Mouse (Mus musculus) adrenal gland, postnatal 0 days (tissue): ENCODE results near the gene Acox1. TPM values are rescaled to one million over a fixed set of nuclear protein-coding genes. Genes with fewer than 3 reads are reported as not detected.

ENCODE experiments used
- polyA plus RNA-seq: library from polyadenylated mRNA; unstranded; fragments of >200 nt; fragmentation: Nextera tagmentation; extraction: Ambion mirVana; gene quantifications from 2 replicates; pipeline ENCODE4 v1.2.1, GENCODE M21; 2015

Gene Acox1
- polyA plus RNA-seq = 37.2 and 49.8 TPM in 2 replicates

GRCm38 (mm10) chr11:116198639-116199531, at the start of gene Acox1, which contains the start of gene Ten1:
Gene Acox1 (minus strand): TSS chr11:116199045.
Gene Ten1 (plus strand): TSS chr11:116198855.

DNA sequence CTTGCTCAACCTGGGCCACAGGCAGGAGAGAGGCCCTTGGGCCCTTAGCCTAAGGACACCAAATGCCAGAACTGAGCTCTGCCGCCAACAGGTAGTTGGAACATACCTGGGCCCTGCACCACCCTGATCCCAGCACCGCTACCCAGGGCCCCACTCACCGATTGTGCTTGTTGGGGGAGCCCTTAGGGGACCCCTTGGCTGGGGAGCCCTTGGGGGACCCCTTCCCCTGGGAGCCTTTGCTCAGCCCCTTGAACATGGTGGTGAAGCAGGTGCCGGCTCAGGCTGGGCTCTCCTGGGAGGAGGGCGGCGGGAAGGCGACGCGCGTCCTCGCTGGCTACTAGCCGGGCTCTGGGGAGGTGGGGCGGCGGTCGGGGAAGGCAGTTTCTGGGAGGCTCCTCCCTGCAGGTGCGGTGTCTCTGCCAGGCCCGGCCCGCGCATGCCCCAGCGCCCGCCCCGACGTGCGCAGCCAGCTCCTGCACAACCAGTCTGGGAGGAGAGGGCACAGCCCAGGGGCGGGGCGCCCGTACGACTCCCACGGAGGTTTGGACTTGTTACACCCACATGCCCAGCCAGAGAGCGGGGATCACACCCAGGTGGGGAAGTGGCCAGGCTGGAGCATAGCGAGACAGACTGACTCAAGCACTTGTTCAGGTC, 39.0 kb upstream of the Acox1 start, which contains the start of gene Evpl:
Gene Evpl, minus strand, starts transcription at position 336 of the 654 bp plus-strand sequence.

GRCm38 (mm10) chr11:116167884-116168439, 30.9 kb downstream of the Acox1 start, which contains the start of gene Fbf1:
Gene Fbf1 (minus strand): TSS chr11:116168166.

DNA sequence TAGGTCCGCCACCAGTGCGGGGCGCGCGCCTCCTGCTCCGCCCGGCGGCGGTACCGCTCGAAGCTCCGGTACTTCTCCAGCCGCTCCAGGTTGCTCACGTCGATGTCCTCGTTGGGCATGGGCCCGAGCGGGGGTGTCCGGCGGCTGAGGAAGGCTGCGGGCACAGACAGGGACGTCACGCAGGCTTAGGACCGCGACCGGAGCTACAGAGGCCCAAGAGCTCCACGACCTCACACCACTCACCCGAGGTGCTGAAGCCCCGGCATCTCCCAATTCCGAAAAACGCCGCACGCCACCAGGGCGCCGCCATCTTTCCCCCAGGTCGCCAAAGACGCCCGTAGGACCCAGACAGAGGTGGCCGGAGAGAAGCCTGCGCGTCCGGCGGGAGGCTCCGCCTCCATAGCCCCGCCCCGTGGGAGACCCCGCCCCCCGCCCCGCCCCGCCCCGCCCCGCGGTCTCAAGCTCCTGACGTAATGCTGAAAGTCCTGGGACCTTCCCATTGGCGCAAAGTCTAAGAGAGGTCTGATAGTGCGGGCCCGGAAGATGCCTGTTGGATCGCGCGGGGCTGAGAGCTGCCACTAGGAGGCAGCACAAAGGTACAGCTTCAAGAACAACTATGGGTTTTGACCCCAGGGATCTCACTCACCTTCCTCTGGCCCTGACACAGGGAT, 60.2 kb downstream of the Acox1 start, which contains the start of gene Mrpl38:
Gene Mrpl38, minus strand, starts transcription at position 401 of the 671 bp plus-strand sequence.

DNA sequence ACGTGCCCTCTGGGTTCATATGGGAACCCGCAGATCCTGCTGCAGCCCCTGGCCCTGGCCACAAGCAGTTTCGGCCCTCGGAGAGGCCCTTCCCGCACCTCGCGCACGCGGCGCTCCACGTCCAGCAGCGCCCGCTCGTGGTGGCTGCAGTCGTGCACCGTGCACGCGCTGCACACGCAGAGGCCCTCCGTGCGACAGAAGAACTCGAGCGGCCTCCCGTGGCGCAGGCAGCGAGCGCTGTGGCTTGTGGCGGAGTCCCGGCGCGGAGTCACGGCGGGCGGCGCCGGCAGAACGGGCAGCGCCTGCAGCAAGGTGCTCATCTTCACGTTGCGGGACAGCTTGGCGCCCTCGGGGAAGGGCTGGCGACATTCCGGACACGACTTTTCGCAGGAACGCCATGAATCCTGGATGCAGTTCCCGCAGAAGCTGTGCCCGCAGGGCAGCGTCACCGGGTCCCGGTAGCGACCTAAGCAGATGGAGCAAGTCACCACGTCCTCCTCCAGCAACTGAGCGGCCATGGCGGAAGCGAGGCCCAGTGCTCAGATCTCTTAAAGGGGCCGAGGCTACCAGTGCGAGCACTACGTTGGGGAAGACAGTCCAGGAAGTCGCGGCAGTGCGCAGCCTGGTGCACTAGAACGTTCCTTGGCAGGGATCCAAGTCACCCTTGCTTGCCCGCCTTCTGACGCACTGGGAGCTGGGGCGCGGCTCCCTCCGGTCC, 68.2 kb downstream of the Acox1 start, which contains the start of gene Trim65:
Gene Trim65, minus strand, starts transcription at position 641 of the 718 bp plus-strand sequence.

DNA sequence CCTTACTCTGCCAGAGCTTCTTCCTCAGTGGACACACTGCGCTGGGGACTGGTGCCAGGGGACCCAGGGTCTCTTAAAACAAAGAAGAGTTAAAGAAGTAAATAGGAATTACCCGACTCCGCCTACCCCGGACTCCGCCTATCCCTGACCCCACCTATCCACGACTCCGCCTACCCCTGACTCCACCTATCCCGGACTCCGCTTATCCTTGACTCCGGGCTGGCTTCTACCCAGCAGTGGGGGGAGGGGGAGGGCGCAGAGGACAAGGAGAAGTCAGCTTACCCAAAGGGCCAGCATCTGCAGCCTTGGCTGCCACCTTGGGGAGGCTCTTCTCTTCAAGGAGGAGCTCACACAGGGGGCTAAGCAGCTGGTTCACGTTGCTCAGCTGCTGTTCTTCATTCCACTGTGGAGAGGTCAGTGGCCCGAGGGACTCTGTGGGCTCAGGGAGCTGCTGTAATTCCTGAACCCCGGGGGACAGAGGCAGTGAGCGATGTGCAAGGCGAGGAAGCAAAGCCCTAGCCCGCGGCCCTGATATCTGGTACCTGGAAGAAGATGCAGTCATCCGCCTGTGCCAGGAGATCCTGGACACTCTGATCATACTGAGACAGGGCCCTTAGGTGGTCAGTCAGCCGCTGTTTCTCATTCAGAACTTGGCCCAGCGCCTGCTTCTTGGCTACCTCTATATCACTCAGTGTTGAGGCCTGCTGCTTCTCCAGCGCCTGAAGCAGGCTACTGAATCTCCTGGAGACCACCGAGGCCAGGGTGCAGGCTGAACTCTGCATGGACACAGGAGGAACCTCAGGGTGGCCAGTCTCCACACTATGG, 71.5 kb downstream of the Acox1 start, which contains the start of gene Trim47:
Gene Trim47, minus strand, starts transcription at position 55 of the 825 bp plus-strand sequence.

Other genes starting within 250 kb of the Acox1 start
- gene Itgb4, start 224.3 kb downstream of the Acox1 start, polyA plus RNA-seq = 2.2 and 3.0 TPM in 2 replicates
- 111 and 122 TPM in 2 replicates for gene Galk1, start 186.3 kb downstream of the Acox1 start, polyA plus RNA-seq
- 1,269 and 1,294 TPM in 2 replicates for gene H3f3b, start 171.1 kb downstream of the Acox1 start, polyA plus RNA-seq
- 13.7 and 18.1 TPM in 2 replicates for gene Unk, start 168.7 kb downstream of the Acox1 start, polyA plus RNA-seq
- 2.0 TPM in 2 replicates for gene Unc13d, start 121.1 kb downstream of the Acox1 start, polyA plus RNA-seq
- 123 and 155 TPM in 2 replicates for gene Wbp2, start 112.0 kb downstream of the Acox1 start, polyA plus RNA-seq
- 23.7 and 29.6 TPM in 2 replicates for gene Trim47, start 71.8 kb downstream of the Acox1 start, polyA plus RNA-seq
- gene Trim65, start 67.9 kb downstream of the Acox1 start, polyA plus RNA-seq = 3.2 and 3.5 TPM in 2 replicates
- 52.3 and 86.2 TPM in 2 replicates for gene Mrpl38, start 60.2 kb downstream of the Acox1 start, polyA plus RNA-seq
- gene Fbf1, start 30.9 kb downstream of the Acox1 start, polyA plus RNA-seq = 12.9 and 18.1 TPM in 2 replicates
- gene Ten1, start 190 bp downstream of the Acox1 start, polyA plus RNA-seq = 48.9 and 49.5 TPM in 2 replicates
- 1.4 and 1.9 TPM in 2 replicates for gene Evpl, start 39.0 kb upstream of the Acox1 start, polyA plus RNA-seq
- 40.4 and 59.2 TPM in 2 replicates for gene Srp68, start 75.2 kb upstream of the Acox1 start, polyA plus RNA-seq
- gene Galr2, start 81.9 kb upstream of the Acox1 start, polyA plus RNA-seq = 0.77 and 3.2 TPM in 2 replicates
- 45.9 and 65.6 TPM in 2 replicates for gene Exoc7, start 108.2 kb upstream of the Acox1 start, polyA plus RNA-seq
- 0.30 and 0.39 TPM in 2 replicates for gene Foxj1, start 136.4 kb upstream of the Acox1 start, polyA plus RNA-seq
- gene Rnf157, start 214.0 kb upstream of the Acox1 start, polyA plus RNA-seq = 5.3 and 12.0 TPM in 2 replicates
- gene Ubald2, start 235.0 kb upstream of the Acox1 start, polyA plus RNA-seq = 52.7 and 56.4 TPM in 2 replicates